Mouse (Mus musculus) ovary, postnatal 10 days (tissue): Measurements from ENCODE around the gene Rbms2.
"Not testable (repeated sequence)": the region's sequence is repeated elsewhere in the genome, so short reads cannot be mapped to it uniquely, and the experiment has no call there.

ENCODE experiments used
- DNase-seq: peaks from one replicate; pipeline ENCODE4 v3.0.0; 2022; ENCODE audit warnings: low spot score

Rbms2 gene

GRCm38 (mm10) chr10:128179989-128180388, at the start of gene Rbms2:
TSS of gene Rbms2 (minus strand) at chr10:128180297.
- DNase-seq, result no peak

GRCm38 (mm10) chr10:128228009-128228408, 47.9 kb upstream of the Rbms2 start:
- no peak for DNase-seq

GRCm38 (mm10) chr10:128227592-128227991, 47.5 kb upstream of the Rbms2 start:
- DNase-seq, result no peak

- DNase-seq, result no peak
These were observed 45.4 kb upstream of the Rbms2 start, which contains the start of gene Mip for GRCm38 (mm10) chr10:128225538-128225937. TSS of gene Mip (plus strand) at chr10:128225838.

GRCm38 (mm10) chr10:128225064-128225463, 45.0 kb upstream of the Rbms2 start:
- DNase-seq, result no peak

- DNase-seq, result no peak
These were observed 41.6 kb upstream of the Rbms2 start for GRCm38 (mm10) chr10:128221533-128222286.

- no peak for DNase-seq
These were observed 38.5 kb upstream of the Rbms2 start for GRCm38 (mm10) chr10:128218387-128219117.

GRCm38 (mm10) chr10:128214981-128215380, 34.9 kb upstream of the Rbms2 start:
- no peak for DNase-seq

- DNase-seq, result not testable (repeated sequence)
These were observed 34.0 kb upstream of the Rbms2 start for GRCm38 (mm10) chr10:128214112-128214511.

- peak; percentile 6 for DNase-seq
These were observed 32.8 kb upstream of the Rbms2 start for GRCm38 (mm10) chr10:128212871-128213323.

GRCm38 (mm10) chr10:128212148-128212547, 32.1 kb upstream of the Rbms2 start:
- no peak for DNase-seq

GRCm38 (mm10) chr10:128211390-128212108, 31.5 kb upstream of the Rbms2 start, which contains the start of gene Spryd4:
TSS of gene Spryd4 (minus strand) at chr10:128211807.
- peak; percentile 82 for DNase-seq

- DNase-seq, result no peak
These were observed 30.9 kb upstream of the Rbms2 start for GRCm38 (mm10) chr10:128210954-128211353.

- no peak for DNase-seq
These were observed 30.0 kb upstream of the Rbms2 start for GRCm38 (mm10) chr10:128210131-128210530.

GRCm38 (mm10) chr10:128209311-128210009, 29.4 kb upstream of the Rbms2 start:
- no peak for DNase-seq

- no peak for DNase-seq
These were observed 28.2 kb upstream of the Rbms2 start for GRCm38 (mm10) chr10:128208326-128208725.

GRCm38 (mm10) chr10:128204941-128205340, 24.8 kb upstream of the Rbms2 start:
- no peak for DNase-seq

- DNase-seq, result no peak
These were observed 21.8 kb upstream of the Rbms2 start for GRCm38 (mm10) chr10:128201856-128202255.

- peak; percentile 16 for DNase-seq
These were observed 14.7 kb upstream of the Rbms2 start for GRCm38 (mm10) chr10:128194551-128195461.

- DNase-seq, result peak; percentile 91
These were observed 14.0 kb upstream of the Rbms2 start, which contains the start of gene Gls2 for GRCm38 (mm10) chr10:128194024-128194550. TSS of gene Gls2 (plus strand) at chr10:128194457.
